Mouse (Mus musculus) midbrain, embryonic 15.5 days (tissue): ENCODE data around the gene Tnp1. TPM values are rescaled to one million over a fixed set of nuclear protein-coding genes. Genes with fewer than 3 reads are reported as not detected.

Experiments used
- ATAC-seq: fragments of 200-750 bp; cut with Nextera tagmentation; replicated peaks from 2 replicates; pipeline ENCODE4 v1.8.0; 2017; ENCODE audit warnings: moderate TSS enrichment
- H3K27ac ChIP-seq: fragments of 300-500 bp; sonication (generic); 2 replicates; pipeline ENCODE4 v1.5.1; 2015; ENCODE audit warnings: mild to moderate bottlenecking, inconsistent platforms
- H3K27me3 ChIP-seq: fragments of 300-500 bp; sonication (generic); replicated peaks from 2 replicates; pipeline ENCODE4 v1.6.1; 2015; ENCODE audit warnings: inconsistent platforms
- H3K36me3 ChIP-seq: fragments of 300-500 bp; sonication (generic); replicated peaks from 2 replicates; pipeline ENCODE4 v1.6.1; 2015; ENCODE audit warnings: inconsistent platforms
- H3K4me1 ChIP-seq: fragments of 300-500 bp; sonication (generic); 2 replicates; pipeline ENCODE4 v1.6.1; 2015; ENCODE audit warnings: inconsistent platforms
- H3K4me2 ChIP-seq: fragments of 300-500 bp; sonication (generic); 2 replicates; pipeline ENCODE4 v1.6.1; 2015; ENCODE audit warnings: inconsistent platforms, mild to moderate bottlenecking, moderate library complexity
- H3K4me3 ChIP-seq: fragments of 300-500 bp; sonication (generic); 2 replicates; pipeline ENCODE4 v1.5.1; 2015; ENCODE audit warnings: mild to moderate bottlenecking, inconsistent platforms
- H3K9ac ChIP-seq: fragments of 300-500 bp; sonication (generic); 2 replicates; pipeline ENCODE4 v1.6.1; 2015; ENCODE audit warnings: mild to moderate bottlenecking, inconsistent platforms
- H3K9me3 ChIP-seq: fragments of 300-500 bp; sonication (generic); 2 replicates; pipeline ENCODE4 v1.6.1; 2016; ENCODE audit warnings: inconsistent platforms
- WGBS: fragments of 180-500 bp; shearing (Covaris S2); methylation state at CpG from one replicate; pipeline ENCODE4 v1.1.7; 2015; ENCODE audit warnings: mixed read lengths; 5-methylcytosine and 5-hydroxymethylcytosine counted together
- polyA plus RNA-seq: library from polyadenylated mRNA; unstranded; fragments of >200 nt; fragmentation: Nextera tagmentation; extraction: Ambion mirVana; gene quantifications from 2 replicates; pipeline ENCODE4 v1.2.1, GENCODE M21; 2015

The Tnp1 gene
- polyA plus RNA-seq: not detected in 2 replicates

GRCm38 (mm10) chr1:73015731-73016130 lies at the start of gene Tnp1:
Gene Tnp1, minus strand, starts transcription at chr1:73015909.
- H3K27me3 ChIP-seq: no peaks in the 10 kb centered on the region
- 92% methylated on average over 12 of the region's 12 CpGs for WGBS
- ATAC-seq: no peak
- H3K36me3 ChIP-seq: no peaks in the 10 kb centered on the region
- H3K9ac ChIP-seq: no peak within 1 kb of the TSS
- H3K4me2 ChIP-seq: no peak within 1 kb of the TSS
- H3K9me3 ChIP-seq: no peaks in the 10 kb centered on the region
- no peak within 1 kb of the TSS for H3K27ac ChIP-seq
- no peak within 1 kb of the TSS for H3K4me3 ChIP-seq
- H3K4me1 ChIP-seq: no peaks in the 10 kb centered on the region

DNA sequence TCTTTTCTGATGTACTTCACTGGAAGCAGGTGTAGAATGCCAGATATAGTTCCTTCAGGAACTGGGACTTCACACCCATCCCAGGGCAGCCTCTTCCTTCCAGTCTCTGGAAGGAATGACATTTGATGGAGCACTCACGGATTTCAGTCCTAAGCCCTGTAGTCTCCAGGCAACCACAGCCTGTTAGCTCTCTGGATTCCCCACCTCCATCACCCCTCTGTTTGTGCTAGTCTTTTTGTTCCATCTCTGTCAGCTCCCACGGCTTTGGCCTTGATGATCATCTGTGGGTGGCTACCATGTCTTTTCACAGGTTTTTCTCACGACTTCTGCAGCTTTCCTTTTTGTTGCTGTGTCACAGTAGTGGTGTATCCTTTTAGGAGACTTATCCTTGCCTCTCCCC lies 48.6 kb upstream of the Tnp1 start:
- no peak for ATAC-seq
- WGBS: 51% methylated on average over 3 of the region's 3 CpGs

DNA sequence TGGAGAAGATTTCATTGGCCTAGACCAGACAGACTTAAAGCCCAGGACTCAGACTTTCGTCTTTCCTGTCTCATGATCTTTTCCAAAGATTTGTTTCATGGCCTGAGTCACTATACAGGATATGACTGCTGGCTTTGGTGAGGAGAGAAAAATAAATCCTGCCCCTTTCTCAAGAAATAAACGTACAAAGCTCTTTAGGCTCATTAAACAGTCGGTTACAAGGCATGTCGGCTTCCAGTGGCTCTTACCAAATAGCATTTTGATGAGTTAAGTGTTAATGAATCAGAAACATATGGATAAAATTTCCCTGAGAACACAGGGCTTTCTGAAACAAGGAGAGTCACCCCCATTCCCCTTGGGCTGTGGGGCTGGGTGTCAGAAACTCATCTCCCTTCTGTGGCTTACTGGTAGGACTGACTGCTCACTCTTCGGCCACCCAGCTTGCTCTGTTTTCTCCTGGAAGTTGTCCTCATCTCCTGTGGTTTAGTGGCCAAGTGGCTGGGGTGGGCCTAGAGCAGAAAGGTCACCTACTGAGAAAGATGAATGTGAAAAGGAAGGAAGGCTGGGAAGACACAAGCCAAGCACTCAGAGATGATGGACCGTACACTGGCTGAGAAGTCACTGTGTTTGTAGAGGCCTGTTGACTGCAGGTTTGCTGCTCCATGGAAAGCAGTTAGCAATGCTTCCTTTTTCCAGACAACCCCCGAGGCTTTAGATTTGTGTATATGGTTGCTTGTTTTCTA lies 46.0 kb upstream of the Tnp1 start:
- Histone ChIP-seq H3K27me3 (no peaks in the 10 kb centered on the region), H3K9ac (no peak overlapping the region), H3K27ac (no peak overlapping the region), H3K4me2 (no peak overlapping the region), H3K4me3 (no peak overlapping the region), H3K9me3 (no peaks in the 10 kb centered on the region), H3K4me1 (no peaks in the 10 kb centered on the region), H3K36me3 (no peaks in the 10 kb centered on the region)
- ATAC-seq: no peak
- WGBS: 85% methylated on average over 7 of the region's 7 CpGs

More for the DNA sequence above, 48.6 kb upstream of the Tnp1 start:
- Histone ChIP-seq H3K4me3 (no peak overlapping the region), H3K4me2 (no peak overlapping the region), H3K36me3 (no peaks in the 10 kb centered on the region), H3K27me3 (no peaks in the 10 kb centered on the region), H3K4me1 (no peaks in the 10 kb centered on the region), H3K27ac (no peak overlapping the region), H3K9ac (no peak overlapping the region), H3K9me3 (no peaks in the 10 kb centered on the region)

GRCm38 (mm10) chr1:73060271-73060670 lies 44.6 kb upstream of the Tnp1 start:
- H3K27ac ChIP-seq: no peak overlapping the region
- no peaks in the 10 kb centered on the region for H3K36me3 ChIP-seq
- H3K9ac ChIP-seq: no peak overlapping the region
- H3K4me2 ChIP-seq: no peak overlapping the region
- H3K9me3 ChIP-seq: no peaks in the 10 kb centered on the region
- ATAC-seq: no peak
- H3K27me3 ChIP-seq: no peaks in the 10 kb centered on the region
- no peaks in the 10 kb centered on the region for H3K4me1 ChIP-seq
- WGBS: 8% methylated on average over 3 of the region's 3 CpGs
- H3K4me3 ChIP-seq: no peak overlapping the region

DNA sequence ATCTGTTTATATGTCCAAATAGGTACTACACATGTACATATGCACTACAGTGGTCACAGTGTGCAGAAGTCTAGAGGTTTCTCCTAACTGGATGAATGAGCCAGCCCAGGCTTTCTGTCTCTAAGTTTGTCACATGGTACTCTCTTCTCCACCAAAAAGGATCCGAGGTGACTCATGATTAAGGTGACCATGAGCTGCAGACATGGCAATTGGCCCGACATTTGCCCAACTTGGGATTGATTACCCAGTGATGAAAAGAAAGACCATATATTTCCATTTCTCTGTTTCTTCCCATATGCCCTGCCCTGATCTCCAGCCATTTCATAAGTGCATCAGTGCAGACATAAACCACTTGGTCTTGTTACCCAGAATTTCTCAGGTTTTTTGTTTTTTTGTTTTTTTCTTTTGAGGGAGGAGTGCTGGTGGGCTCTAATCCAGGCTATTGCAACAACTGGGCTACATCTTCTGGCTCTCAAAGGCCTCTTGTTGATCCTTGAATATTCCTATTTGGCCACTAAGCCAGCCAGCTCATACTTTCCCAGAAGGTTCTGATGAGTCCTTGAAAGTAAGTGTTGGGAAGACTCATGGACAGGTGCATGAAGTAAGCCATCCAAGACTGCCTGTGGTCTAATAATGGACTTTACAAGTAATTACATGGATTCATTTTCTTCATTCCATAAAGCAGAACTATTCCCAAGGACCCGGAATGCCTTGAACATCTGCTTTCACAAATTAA lies 40.7 kb upstream of the Tnp1 start:
- no peaks in the 10 kb centered on the region for H3K27me3 ChIP-seq
- WGBS: 94% methylated on average over 3 of the region's 3 CpGs
- H3K9ac ChIP-seq: no peak overlapping the region
- H3K4me2 ChIP-seq: no peak overlapping the region
- H3K4me1 ChIP-seq: peaks cover 6% of the 10 kb centered on the region
- no peaks in the 10 kb centered on the region for H3K36me3 ChIP-seq
- no peak overlapping the region for H3K4me3 ChIP-seq
- no peak for ATAC-seq
- H3K9me3 ChIP-seq: no peaks in the 10 kb centered on the region
- H3K27ac ChIP-seq: no peak overlapping the region

GRCm38 (mm10) chr1:73055820-73056219 lies 40.1 kb upstream of the Tnp1 start:
- Histone ChIP-seq H3K9me3 (no peaks in the 10 kb centered on the region), H3K36me3 (no peaks in the 10 kb centered on the region), H3K27ac (no peak overlapping the region), H3K9ac (no peak overlapping the region), H3K27me3 (no peaks in the 10 kb centered on the region), H3K4me3 (no peak overlapping the region), H3K4me1 (peaks cover 6% of the 10 kb centered on the region), H3K4me2 (no peak overlapping the region)
- 0 out of 2 replicates have a peak, but pooled peaks have one; percentile 56 for ATAC-seq
- WGBS: 52% methylated on average over 3 of the region's 3 CpGs

GRCm38 (mm10) chr1:73055206-73055605 lies 39.5 kb upstream of the Tnp1 start:
- WGBS: 51% methylated on average over 6 of the region's 6 CpGs
- no peak overlapping the region for H3K27ac ChIP-seq
- H3K4me2 ChIP-seq: no peak overlapping the region
- no peaks in the 10 kb centered on the region for H3K9me3 ChIP-seq
- no peak overlapping the region for H3K9ac ChIP-seq
- H3K36me3 ChIP-seq: no peaks in the 10 kb centered on the region
- H3K4me3 ChIP-seq: no peak overlapping the region
- H3K4me1 ChIP-seq: peaks cover 6% of the 10 kb centered on the region
- H3K27me3 ChIP-seq: no peaks in the 10 kb centered on the region
- 0 out of 2 replicates have a peak, but pooled peaks have one; percentile 28 for ATAC-seq

DNA sequence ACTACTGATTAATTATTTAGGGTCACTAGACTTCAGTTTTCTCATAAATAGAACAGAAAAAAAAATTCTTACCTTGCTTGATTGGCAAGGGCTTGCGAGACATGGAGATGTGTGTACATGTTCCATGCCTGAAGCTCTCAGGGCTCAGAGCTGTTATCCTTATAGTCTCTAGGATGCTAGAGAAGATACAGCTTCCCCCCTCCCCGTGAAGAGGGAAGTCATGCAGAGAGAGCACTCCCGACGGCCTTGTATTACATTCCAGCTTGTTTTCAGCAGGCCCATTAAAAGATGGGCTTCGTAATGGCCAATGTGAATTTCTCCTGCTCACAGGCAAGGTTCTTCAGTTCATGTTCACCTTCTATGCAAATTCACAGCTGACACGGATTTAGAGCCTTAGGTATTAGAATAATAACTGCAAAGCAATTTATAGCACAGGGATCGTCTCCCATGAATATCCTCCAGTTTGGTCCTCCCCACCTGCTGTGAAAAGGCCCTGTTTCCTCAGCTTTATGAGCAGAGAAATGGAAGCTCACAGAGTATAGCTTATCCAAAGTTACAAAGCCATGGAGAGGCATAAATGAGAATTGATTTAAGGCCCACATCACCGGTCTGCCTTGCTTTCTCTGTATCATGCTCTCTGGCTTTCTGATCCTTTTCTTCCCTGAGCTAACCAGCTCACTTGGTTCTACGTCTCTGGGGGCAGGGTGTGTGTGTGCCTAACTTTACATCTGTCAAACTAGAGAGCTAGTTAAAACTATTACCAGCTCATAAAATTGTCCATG lies 38.0 kb upstream of the Tnp1 start:
- WGBS: 30% methylated on average over 9 of the region's 9 CpGs
- H3K4me2 ChIP-seq: no peak overlapping the region
- ATAC-seq: peak; percentile 73
- H3K9ac ChIP-seq: no peak overlapping the region
- no peaks in the 10 kb centered on the region for H3K27me3 ChIP-seq
- peak overlapping the region; percentile 34; the same call in 1 of the 2 replicates for H3K27ac ChIP-seq
- no peaks in the 10 kb centered on the region for H3K9me3 ChIP-seq
- H3K4me3 ChIP-seq: no peak overlapping the region
- H3K36me3 ChIP-seq: no peaks in the 10 kb centered on the region
- H3K4me1 ChIP-seq: peaks cover 6% of the 10 kb centered on the region

DNA sequence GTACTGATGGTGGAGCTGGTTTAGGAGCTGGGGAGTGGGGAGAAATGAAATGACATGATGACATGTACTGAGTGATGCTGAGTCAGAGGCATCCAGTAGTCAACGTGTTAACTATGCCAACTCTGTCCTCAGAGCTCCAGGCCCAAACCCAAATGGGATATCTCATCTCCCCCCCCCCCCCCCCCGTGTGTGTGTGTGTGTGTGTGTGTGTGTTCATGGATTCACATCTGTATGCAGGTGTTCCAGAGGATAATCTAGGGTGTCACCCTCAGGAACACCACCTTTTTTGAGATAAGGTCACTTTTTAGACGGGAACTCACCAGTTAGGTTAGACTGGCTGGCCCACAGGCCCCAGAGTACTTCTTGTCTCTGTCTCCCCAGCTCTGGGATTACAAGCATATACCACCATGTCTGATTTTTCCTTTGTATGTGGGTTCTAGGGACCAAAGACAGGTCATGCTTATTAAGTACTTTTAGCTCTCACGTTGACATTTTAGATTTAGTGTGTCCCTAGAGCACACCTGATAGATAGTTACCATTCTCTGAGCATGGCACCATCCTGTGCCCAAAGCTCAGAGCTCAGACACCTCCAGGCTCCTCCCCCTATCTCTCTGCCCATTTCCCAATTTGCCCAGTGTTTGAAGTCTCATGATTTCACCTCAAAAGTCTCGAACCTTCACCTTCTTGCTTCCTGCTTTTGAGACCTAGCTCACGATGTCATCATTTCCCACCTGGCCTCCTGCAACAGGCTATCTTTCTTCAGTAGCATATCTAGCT lies 31.4 kb upstream of the Tnp1 start:
- H3K36me3 ChIP-seq: no peaks in the 10 kb centered on the region
- ATAC-seq: no peak
- no peak overlapping the region for H3K27ac ChIP-seq
- H3K9me3 ChIP-seq: no peaks in the 10 kb centered on the region
- no peak overlapping the region for H3K4me2 ChIP-seq
- H3K4me1 ChIP-seq: no peaks in the 10 kb centered on the region
- no peak overlapping the region for H3K9ac ChIP-seq
- no peaks in the 10 kb centered on the region for H3K27me3 ChIP-seq
- WGBS: 79% methylated on average over 6 of the region's 6 CpGs
- no peak overlapping the region for H3K4me3 ChIP-seq

DNA sequence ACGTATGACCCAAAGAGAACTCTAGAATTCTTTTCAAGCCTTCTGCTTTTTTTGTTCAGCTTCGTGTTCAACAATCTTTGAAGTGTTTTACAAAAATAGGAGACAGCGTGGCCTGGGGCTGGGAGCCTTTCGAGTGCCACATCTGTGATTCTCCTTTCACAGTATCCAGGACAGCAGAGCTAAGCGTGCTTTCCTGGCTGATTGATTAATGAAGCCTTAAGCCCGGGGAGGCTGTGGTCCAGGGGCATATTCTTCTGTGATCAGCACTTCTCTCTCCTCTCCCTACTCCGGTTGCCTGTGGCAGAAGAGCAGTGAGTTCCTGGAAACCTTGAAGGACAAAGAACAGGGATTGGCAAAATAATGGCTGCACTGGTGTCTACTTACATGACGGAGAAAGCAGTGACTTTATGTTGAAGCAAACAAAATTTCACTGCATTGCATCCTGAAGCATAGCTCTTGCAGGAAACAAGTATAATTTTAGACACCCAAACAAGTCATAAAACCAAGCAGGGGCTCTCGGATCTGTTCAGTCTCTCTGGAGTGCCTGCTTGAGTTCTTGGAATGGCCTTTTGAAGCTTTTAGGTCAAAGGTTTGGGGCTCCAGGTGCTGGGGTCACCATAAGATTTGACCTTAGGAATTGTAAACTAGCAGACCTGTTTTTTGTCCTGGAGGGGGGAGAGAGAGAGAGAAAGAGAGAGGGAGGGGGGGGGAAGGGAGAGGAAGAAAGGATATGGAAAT lies 30.4 kb upstream of the Tnp1 start:
- Histone ChIP-seq H3K4me2 (no peak overlapping the region), H3K4me1 (no peaks in the 10 kb centered on the region), H3K27me3 (no peaks in the 10 kb centered on the region), H3K9ac (no peak overlapping the region), H3K36me3 (no peaks in the 10 kb centered on the region), H3K9me3 (no peaks in the 10 kb centered on the region), H3K4me3 (no peak overlapping the region), H3K27ac (peak overlapping the region; percentile 51; the same call in 1 of the 2 replicates)
- WGBS: 34% methylated on average over 9 of the region's 9 CpGs
- ATAC-seq: peak; percentile 63; the same call in 1 of the 2 replicates

DNA sequence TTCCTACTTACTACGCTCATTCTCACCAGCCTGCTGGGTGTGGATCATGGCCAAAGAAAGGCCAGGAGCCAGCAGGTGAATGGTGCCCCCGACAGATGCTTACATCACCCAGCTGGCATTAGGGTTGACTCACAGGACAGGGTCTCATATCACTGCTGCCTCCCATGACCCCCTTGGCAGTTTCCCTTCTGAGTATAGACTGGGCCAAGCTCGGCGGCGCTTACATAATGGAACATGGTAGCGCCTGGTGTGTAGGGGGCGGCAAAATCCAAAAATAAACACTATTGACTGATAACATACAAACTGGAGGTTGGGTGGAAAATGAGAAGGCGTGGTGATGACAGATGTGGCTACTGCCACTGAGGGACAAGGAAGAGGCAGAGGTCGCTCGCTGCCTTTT lies 28.0 kb upstream of the Tnp1 start:
- no peaks in the 10 kb centered on the region for H3K36me3 ChIP-seq
- no peak overlapping the region for H3K27ac ChIP-seq
- no peak overlapping the region for H3K4me2 ChIP-seq
- WGBS: 97% methylated on average over 10 of the region's 10 CpGs
- ATAC-seq: no peak
- H3K9ac ChIP-seq: no peak overlapping the region
- H3K9me3 ChIP-seq: no peaks in the 10 kb centered on the region
- H3K27me3 ChIP-seq: no peaks in the 10 kb centered on the region
- H3K4me1 ChIP-seq: no peaks in the 10 kb centered on the region
- H3K4me3 ChIP-seq: no peak overlapping the region
